Mouse (Mus musculus): ENCODE results near the gene Dbndd1. TPM values are rescaled to one million over a fixed set of nuclear protein-coding genes. Genes with fewer than 3 reads are reported as not detected.

Dbndd1 gene
- polyA plus RNA-seq (2017; shearing (Covaris generic)), result under 1 TPM; 0.31 to 0.86 TPM

GRCm38 (mm10) chr8:123514781-123515539 is at the start of gene Dbndd1:
Gene Dbndd1 (minus strand): TSS chr8:123515463.

GRCm38 (mm10) chr8:123518667-123519066 is 3.4 kb upstream of the Dbndd1 start, which contains the start of gene Gas8:
Gene Gas8 (plus strand): TSS chr8:123518834.

GRCm38 (mm10) chr8:123477737-123478258 is 37.5 kb downstream of the Dbndd1 start, which contains the start of gene Afg3l1:
Gene Afg3l1 (plus strand): TSS chr8:123477903.

Other genes starting within 250 kb of the Dbndd1 start
- gene Fanca, start 196.9 kb downstream of the Dbndd1 start, polyA plus RNA-seq (2017; shearing (Covaris generic)), result 10 to 100 TPM in 1 of 2 experiments, 1 to 10 TPM in 1; 9.7 to 15.2 TPM
- under 1 TPM in 1 of 2 experiments, not detected in 1; 0.18 TPM for gene Spire2, start 182.8 kb downstream of the Dbndd1 start, polyA plus RNA-seq (2017; shearing (Covaris generic))
- 100 to 1,000 TPM; 241 to 246 TPM for gene Tcf25, start 141.7 kb downstream of the Dbndd1 start, polyA plus RNA-seq (2017; shearing (Covaris generic))
- gene Mc1r, start 108.4 kb downstream of the Dbndd1 start, polyA plus RNA-seq (2017; shearing (Covaris generic)), result under 1 TPM; 0.13 to 0.18 TPM
- gene Tubb3, start 104.0 kb downstream of the Dbndd1 start, polyA plus RNA-seq (2017; shearing (Covaris generic)), result under 1 TPM in 1 of 2 experiments, not detected in 1; 0.58 TPM
- gene Def8, start 91.9 kb downstream of the Dbndd1 start, polyA plus RNA-seq (2017; shearing (Covaris generic)), result 10 to 100 TPM in 1 of 2 experiments, 1 to 10 TPM in 1; 8.8 to 13.3 TPM
- gene Afg3l1, start 37.6 kb downstream of the Dbndd1 start, polyA plus RNA-seq (2017; shearing (Covaris generic)), result 10 to 100 TPM; 67.8 to 68.6 TPM
- 1 to 10 TPM; 7.7 to 9.6 TPM for gene Gas8, start 3.4 kb upstream of the Dbndd1 start, polyA plus RNA-seq (2017; shearing (Covaris generic))
- under 1 TPM; 0.14 to 0.36 TPM for gene Rhou, start 138.5 kb upstream of the Dbndd1 start, polyA plus RNA-seq (2017; shearing (Covaris generic))